Mouse (Mus musculus) small intestine, adult 2 months (tissue): ENCODE measurements around the gene Tmem184c. TPM values are rescaled to one million over a fixed set of nuclear protein-coding genes. Genes with fewer than 3 reads are reported as not detected.

Experiments
- H3K27ac ChIP-seq: fragments of 200-500 bp; 2 replicates; pipeline ENCODE4 v1.5.1; 2012; ENCODE audit warnings: low read depth, low read length, control low read depth, inconsistent platforms; ENCODE audit not compliant: insufficient read depth
- H3K27me3 ChIP-seq: fragments of 200-500 bp; 2 replicates; pipeline ENCODE4 v1.6.1; 2012; ENCODE audit warnings: mild to moderate bottlenecking, moderate library complexity, low read length, inconsistent platforms; ENCODE audit not compliant: control insufficient read depth, insufficient read depth
- H3K36me3 ChIP-seq: fragments of 200-500 bp; 2 replicates; pipeline ENCODE4 v1.6.1; 2012; ENCODE audit warnings: mild to moderate bottlenecking, low read length, control low read depth, inconsistent platforms; ENCODE audit not compliant: control insufficient read depth, insufficient read depth
- H3K4me1 ChIP-seq: fragments of 200-500 bp; 2 replicates; pipeline ENCODE4 v1.6.1; 2012; ENCODE audit warnings: low read length, inconsistent platforms, mixed read lengths; ENCODE audit not compliant: control insufficient read depth, insufficient read depth, insufficient read length
- H3K4me3 ChIP-seq: fragments of 200-500 bp; 2 replicates; pipeline ENCODE4 v1.5.1; 2012; ENCODE audit warnings: low read depth, mild to moderate bottlenecking, control low read depth, inconsistent platforms, low read length, moderate library complexity
- CTCF ChIP-seq: fragments of 200-500 bp; IDR thresholded peaks from 2 replicates; pipeline ENCODE4 v1.5.1; 2012; ENCODE audit warnings: low read depth, mild to moderate bottlenecking, control low read depth, inconsistent platforms, low read length, moderate library complexity, mixed read lengths; ENCODE audit not compliant: insufficient replicate concordance, insufficient read length; ENCODE audit errors: extremely low read depth
- POLR2A ChIP-seq: fragments of 200-500 bp; IDR thresholded peaks from 2 replicates; pipeline ENCODE4 v1.6.1; 2012; ENCODE audit warnings: low read depth, mild to moderate bottlenecking, control low read depth, inconsistent platforms, low read length, moderate library complexity
- WGBS: fragments of 180-500 bp; shearing (Covaris S2); methylation state at CpG from one replicate; pipeline ENCODE4 v1.1.7; 2018; 5-methylcytosine and 5-hydroxymethylcytosine counted together
- polyA plus RNA-seq: library from polyadenylated mRNA; depleted of rRNA; stranded (reverse); fragments of >200 nt; gene quantifications from 2 replicates; pipeline ENCODE4 v1.2.3, GENCODE M21; 2012; rRNA removed

Tmem184c gene
- polyA plus RNA-seq, 1 experiment: 1.1 TPM

DNA sequence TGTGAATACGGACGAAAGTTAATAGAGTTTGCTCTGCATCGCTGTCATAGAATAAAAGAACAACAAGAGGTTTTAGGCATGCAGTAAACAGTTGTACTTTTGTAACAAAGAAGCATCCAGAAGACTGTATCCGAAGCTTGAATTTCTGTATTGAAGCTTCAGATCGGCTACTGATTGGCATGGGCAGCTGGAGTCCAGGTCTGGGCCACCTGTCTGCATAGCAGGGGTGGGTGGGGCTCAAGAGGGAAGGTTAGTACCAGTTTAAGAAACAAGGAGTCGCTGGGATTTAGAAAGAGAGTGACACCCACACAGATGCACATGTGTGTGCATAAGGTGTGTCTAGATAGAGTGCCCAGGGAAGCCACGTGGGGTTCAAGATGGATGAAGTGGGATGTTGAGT, 32.8 kb downstream of the Tmem184c start:
- WGBS: 83% methylated on average over 7 of the region's 7 CpGs
- no peaks in the 10 kb centered on the region for H3K4me1 ChIP-seq
- TF ChIP-seq POLR2A: no peak
- no peak for TF ChIP-seq CTCF
- peaks cover 28% of the 10 kb centered on the region for H3K36me3 ChIP-seq
- no peak overlapping the region for H3K27ac ChIP-seq
- H3K4me3 ChIP-seq: no peak overlapping the region
- H3K27me3 ChIP-seq: no peaks in the 10 kb centered on the region

DNA sequence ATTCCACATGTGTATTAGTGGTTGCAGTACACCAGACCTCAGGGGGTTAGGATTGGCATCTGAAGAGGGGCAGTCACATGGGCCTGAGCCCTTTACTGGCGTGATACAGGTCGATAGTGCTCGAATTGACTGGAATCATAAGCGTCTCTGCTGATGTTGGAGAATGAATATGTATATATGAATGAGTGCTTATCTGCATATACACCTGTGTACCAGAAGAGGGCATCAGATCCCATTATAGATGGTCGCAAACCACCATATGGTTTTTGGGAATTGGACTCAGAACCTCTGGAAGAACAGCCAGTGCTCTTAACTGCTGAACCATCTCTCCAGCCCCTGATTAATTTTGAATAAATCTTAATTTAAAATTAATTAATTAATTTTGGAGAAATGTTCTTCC, 36.3 kb downstream of the Tmem184c start:
- Histone ChIP-seq H3K4me1 (no peaks in the 10 kb centered on the region), H3K4me3 (no peak overlapping the region), H3K27me3 (no peaks in the 10 kb centered on the region), H3K27ac (no peak overlapping the region), H3K36me3 (peaks cover 30% of the 10 kb centered on the region)
- TF ChIP-seq CTCF: no peak
- no peak for TF ChIP-seq POLR2A
- 91% methylated on average over 5 of the region's 5 CpGs for WGBS

DNA sequence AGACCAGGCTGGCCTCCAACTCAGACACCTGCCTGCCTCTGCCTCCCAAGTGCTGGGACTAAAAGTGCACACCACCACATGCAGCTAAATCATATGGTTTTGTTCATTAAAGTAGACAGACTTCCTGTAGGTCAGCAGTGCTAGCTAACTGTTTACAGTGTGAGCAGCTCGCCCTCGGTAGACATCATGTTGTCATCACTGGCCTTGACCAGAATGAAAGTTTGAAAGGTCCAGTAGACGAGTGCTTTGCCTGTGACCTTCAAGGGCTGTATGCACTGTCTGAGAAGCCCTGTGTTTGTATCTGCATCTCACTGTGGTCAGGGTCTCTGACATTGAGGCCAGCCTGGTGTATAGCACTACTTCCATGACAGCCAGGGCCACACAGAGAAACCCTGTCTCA, 49.1 kb downstream of the Tmem184c start:
- Histone ChIP-seq H3K36me3 (peaks cover 54% of the 10 kb centered on the region), H3K27me3 (no peaks in the 10 kb centered on the region), H3K27ac (no peak overlapping the region), H3K4me1 (no peaks in the 10 kb centered on the region), H3K4me3 (no peak overlapping the region)
- WGBS: 81% methylated on average over 3 of the region's 3 CpGs
- TF ChIP-seq POLR2A (no peak), CTCF (no peak)

DNA sequence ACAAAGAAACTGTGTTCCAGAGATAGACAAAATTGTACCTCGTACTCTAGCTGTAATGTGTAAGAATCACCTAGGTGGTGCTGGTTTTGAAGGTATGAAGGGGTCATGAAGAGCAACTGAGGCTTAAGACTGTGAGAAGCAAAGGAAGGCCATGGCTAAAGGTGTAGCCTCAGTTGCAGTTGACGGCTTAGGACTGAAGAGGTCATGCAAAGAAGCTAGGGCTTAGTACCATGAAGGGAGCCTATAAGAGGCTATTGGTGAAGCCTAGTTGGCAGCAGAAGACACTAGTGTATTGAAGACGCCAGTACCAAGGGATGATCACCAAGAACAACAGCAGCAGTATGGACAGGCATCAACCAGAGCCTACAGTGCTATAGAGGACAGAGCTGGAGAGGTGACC, 58.0 kb downstream of the Tmem184c start:
- over 99% methylated on average over 3 of the region's 3 CpGs for whole genome bisulfite sequencing
- no peak overlapping the region for H3K27ac ChIP-seq
- TF ChIP-seq CTCF (no peak), POLR2A (no peak)
- H3K36me3 ChIP-seq: peaks cover 37% of the 10 kb centered on the region
- H3K27me3 ChIP-seq: no peaks in the 10 kb centered on the region
- no peaks in the 10 kb centered on the region for H3K4me1 ChIP-seq
- no peak overlapping the region for H3K4me3 ChIP-seq

DNA sequence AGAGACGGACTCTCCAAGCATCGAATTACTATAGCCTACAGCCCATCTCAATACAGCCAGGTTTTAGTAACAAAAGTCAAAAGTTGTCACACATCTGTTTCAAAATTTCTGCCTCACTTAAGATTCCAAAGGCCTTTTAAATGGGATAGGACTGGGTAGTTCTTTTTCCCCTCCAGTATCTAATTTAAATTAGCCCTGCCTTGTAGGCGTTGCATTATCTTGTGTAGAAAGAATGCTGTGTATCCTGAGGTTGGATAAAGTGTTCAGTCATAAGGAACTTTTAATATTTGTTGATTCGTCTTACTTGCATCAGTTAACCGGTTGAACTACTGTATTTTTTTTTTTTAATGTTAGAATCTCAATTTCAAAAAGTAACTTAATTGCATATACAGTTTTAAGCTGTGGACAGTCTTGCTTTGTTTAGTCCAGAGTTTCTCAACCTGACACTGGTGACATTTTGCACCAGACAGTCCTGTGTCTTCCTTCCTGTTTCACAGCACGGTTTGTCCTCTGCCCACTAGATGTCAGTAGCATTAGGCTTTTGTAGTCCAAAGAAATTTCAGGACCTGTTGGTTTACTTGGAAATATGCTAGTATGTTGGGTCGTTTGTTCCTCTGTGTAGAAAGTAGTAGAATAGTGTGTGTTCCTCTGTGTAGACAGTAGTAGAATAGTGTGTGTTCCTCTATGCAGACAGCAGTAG, 60.5 kb downstream of the Tmem184c start:
- Histone ChIP-seq H3K27ac (peak overlapping the region; percentile 72), H3K4me3 (peak overlapping the region; percentile 95), H3K4me1 (no peaks in the 10 kb centered on the region), H3K36me3 (peaks cover 20% of the 10 kb centered on the region), H3K27me3 (no peaks in the 10 kb centered on the region)
- TF ChIP-seq POLR2A (no peak), CTCF (no peak)
- WGBS: 4% methylated on average over 7 of the region's 7 CpGs

DNA sequence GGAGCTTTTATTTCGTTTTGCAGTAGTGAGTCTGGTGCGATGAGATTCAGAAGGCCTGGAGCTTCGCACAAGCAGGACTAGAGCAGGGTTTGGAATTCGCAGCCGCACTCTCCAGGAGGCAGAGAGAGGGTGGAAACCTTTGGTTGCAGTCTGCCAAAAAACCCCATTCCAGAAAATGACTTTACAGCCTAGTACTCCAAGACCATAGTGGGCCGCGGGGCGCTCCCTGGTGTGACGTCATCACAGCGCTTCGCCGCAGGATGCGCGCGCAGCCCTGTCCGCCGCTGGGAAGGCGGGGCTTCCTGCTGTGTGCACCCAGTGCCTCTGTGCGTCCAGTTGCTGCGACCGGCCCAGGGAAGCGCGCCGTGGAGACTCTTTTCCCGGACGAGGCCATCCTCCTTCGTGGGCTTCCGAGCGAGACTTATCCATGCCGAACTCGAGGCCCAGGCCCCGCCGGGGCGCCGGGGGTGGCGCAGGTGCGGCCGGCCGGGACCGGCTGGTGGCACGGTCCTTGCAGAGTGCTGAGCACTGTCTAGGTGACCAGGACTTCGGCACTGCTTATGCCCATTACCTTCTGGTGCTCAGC, 61.3 kb downstream of the Tmem184c start, which contains the start of gene Prmt9:
Gene Prmt9, plus strand, starts transcription at position 277 of the 586 bp plus-strand sequence.
- peak within 1 kb of the TSS; percentile 72 for H3K27ac ChIP-seq

More for the DNA sequence above, 61.3 kb downstream of the Tmem184c start, which contains the start of gene Prmt9:
- Histone ChIP-seq H3K4me3 (peak within 1 kb of the TSS; percentile 95), H3K27me3 (no peaks in the 10 kb centered on the region), H3K36me3 (peaks cover 20% of the 10 kb centered on the region), H3K4me1 (no peaks in the 10 kb centered on the region)
- TF ChIP-seq POLR2A (peak; percentile 79), CTCF (no peak)
- 2% methylated on average over 42 of the region's 42 CpGs for WGBS

Other genes with a start within 250 kb of the Tmem184c start
- 3.4 and 4.0 TPM in 2 replicates for gene Arhgap10, start 92.7 kb downstream of the Tmem184c start, polyA plus RNA-seq
- gene Prmt9, start 61.3 kb downstream of the Tmem184c start, polyA plus RNA-seq: 1.8 and 4.3 TPM in 2 replicates
- 1.5 and 2.4 TPM in 2 replicates for gene Ednra, start 113.8 kb upstream of the Tmem184c start, polyA plus RNA-seq